Mouse (Mus musculus) thymus, postnatal 0 days (tissue): ENCODE results near the gene Tbc1d22a. TPM values are rescaled to one million over a fixed set of nuclear protein-coding genes. Genes with fewer than 3 reads are reported as not detected.

Source experiments
- DNase-seq: peaks from one replicate; pipeline ENCODE4 v3.0.0-alpha.2; 2015; ENCODE audit warnings: low spot score
- polyA plus RNA-seq: library from polyadenylated mRNA; unstranded; fragments of >200 nt; fragmentation: Nextera tagmentation; extraction: Ambion mirVana; gene quantifications from 2 replicates; pipeline ENCODE4 v1.2.1, GENCODE M21; 2015

Tbc1d22a gene
- polyA plus RNA-seq, 1 experiment from 2014 or later, result 21.0 TPM

GRCm38 (mm10) chr15:86439015-86439796, 224.9 kb downstream of the Tbc1d22a start:
- DNase-seq, result no peak

- DNase-seq, result no peak
These were observed 230.0 kb downstream of the Tbc1d22a start for GRCm38 (mm10) chr15:86444271-86444670.

GRCm38 (mm10) chr15:86446064-86446463, 231.8 kb downstream of the Tbc1d22a start:
- DNase-seq, result no peak

- DNase-seq, result no peak
These were observed 233.0 kb downstream of the Tbc1d22a start for GRCm38 (mm10) chr15:86447251-86447650.

- no peak for DNase-seq
These were observed 235.0 kb downstream of the Tbc1d22a start for GRCm38 (mm10) chr15:86449236-86449635.

GRCm38 (mm10) chr15:86449794-86450193, 235.5 kb downstream of the Tbc1d22a start:
- no peak for DNase-seq

- no peak for DNase-seq
These were observed 245.2 kb downstream of the Tbc1d22a start for GRCm38 (mm10) chr15:86459413-86459812.

GRCm38 (mm10) chr15:86462636-86463035, 248.4 kb downstream of the Tbc1d22a start:
- DNase-seq, result no peak

- DNase-seq, result no peak
These were observed 253.8 kb downstream of the Tbc1d22a start for GRCm38 (mm10) chr15:86468082-86468481.

GRCm38 (mm10) chr15:86471136-86471535, 256.9 kb downstream of the Tbc1d22a start:
- no peak for DNase-seq

- DNase-seq, result no peak
These were observed 259.2 kb downstream of the Tbc1d22a start for GRCm38 (mm10) chr15:86473473-86473872.

- DNase-seq, result no peak
These were observed 260.7 kb downstream of the Tbc1d22a start for GRCm38 (mm10) chr15:86474951-86475350.

GRCm38 (mm10) chr15:86476483-86476882, 262.2 kb downstream of the Tbc1d22a start:
- no peak for DNase-seq

GRCm38 (mm10) chr15:86477032-86477431, 262.8 kb downstream of the Tbc1d22a start:
- DNase-seq, result no peak

- no peak for DNase-seq
These were observed 263.3 kb downstream of the Tbc1d22a start for GRCm38 (mm10) chr15:86477471-86477992.

GRCm38 (mm10) chr15:86478685-86479502, 264.6 kb downstream of the Tbc1d22a start:
- DNase-seq, result no peak

GRCm38 (mm10) chr15:86482362-86482761, 268.1 kb downstream of the Tbc1d22a start:
- DNase-seq, result no peak

- no peak for DNase-seq
These were observed 271.6 kb downstream of the Tbc1d22a start for GRCm38 (mm10) chr15:86485815-86486214.

GRCm38 (mm10) chr15:86487359-86487758, 273.1 kb downstream of the Tbc1d22a start:
- DNase-seq, result no peak

- no peak for DNase-seq
These were observed 277.3 kb downstream of the Tbc1d22a start for GRCm38 (mm10) chr15:86491434-86492099.

GRCm38 (mm10) chr15:86492636-86493035, 278.4 kb downstream of the Tbc1d22a start:
- DNase-seq, result no peak

- no peak for DNase-seq
These were observed 281.9 kb downstream of the Tbc1d22a start for GRCm38 (mm10) chr15:86496209-86496608.
